Mouse (Mus musculus): Measurements from ENCODE around the gene Slc26a8. TPM values are rescaled to one million over a fixed set of nuclear protein-coding genes. Genes with fewer than 3 reads are reported as not detected.

Slc26a8 gene
- polyA plus RNA-seq, 1 experiment from 2014 or later: 0.22 TPM

GRCm38 (mm10) chr17:28622300-28622759, 67.7 kb downstream of the Slc26a8 start, which contains the start of gene Srpk1:
TSS of gene Srpk1 (minus strand) at chr17:28622709.
- Histone ChIP-seq H3K4me3 (peak within 1 kb of the TSS; percentile 92), H3K4me2 (peak within 1 kb of the TSS; percentile 95), H3K9me3 (replicated peaks) (no peaks in the 10 kb centered on the region), H3K27me3 (replicated peaks) (0 out of 2 replicates have a peak, but pooled peaks cover 2% of the 10 kb centered on the region), H3K9ac (peak within 1 kb of the TSS; percentile 97), H3K4me1 (replicated peaks) (peaks cover 20% of the 10 kb centered on the region), H3K27ac (ENCODE audit: poor library complexity, severe bottlenecking) (peak within 1 kb of the TSS; percentile 71), H3K36me3 (peaks cover 18% of the 10 kb centered on the region)
- under 1% methylated on average over 50 of the region's 53 CpGs for WGBS
- ATAC-seq (ENCODE audit: insufficient number of reproducible peaks, low FRiP score): peak; percentile 94

- peaks cover 18% of the 10 kb centered on the region for H3K36me3 ChIP-seq
- H3K4me3 ChIP-seq: peak overlapping the region; percentile 92
- H3K9ac ChIP-seq: peak overlapping the region; percentile 97
- peak overlapping the region; percentile 71 for H3K27ac ChIP-seq (ENCODE audit: poor library complexity, severe bottlenecking)
- H3K4me1 ChIP-seq (replicated peaks): peaks cover 20% of the 10 kb centered on the region
- H3K4me2 ChIP-seq: peak overlapping the region; percentile 95
- under 1% methylated on average over 71 of the region's 78 CpGs for WGBS
- H3K9me3 ChIP-seq (replicated peaks): no peaks in the 10 kb centered on the region
- no peaks in the 10 kb centered on the region for H3K27me3 ChIP-seq (replicated peaks)
- ATAC-seq (ENCODE audit: insufficient number of reproducible peaks, low FRiP score): peak; percentile 78
Measured at GRCm38 (mm10) chr17:28621381-28622299, 68.4 kb downstream of the Slc26a8 start.

DNA sequence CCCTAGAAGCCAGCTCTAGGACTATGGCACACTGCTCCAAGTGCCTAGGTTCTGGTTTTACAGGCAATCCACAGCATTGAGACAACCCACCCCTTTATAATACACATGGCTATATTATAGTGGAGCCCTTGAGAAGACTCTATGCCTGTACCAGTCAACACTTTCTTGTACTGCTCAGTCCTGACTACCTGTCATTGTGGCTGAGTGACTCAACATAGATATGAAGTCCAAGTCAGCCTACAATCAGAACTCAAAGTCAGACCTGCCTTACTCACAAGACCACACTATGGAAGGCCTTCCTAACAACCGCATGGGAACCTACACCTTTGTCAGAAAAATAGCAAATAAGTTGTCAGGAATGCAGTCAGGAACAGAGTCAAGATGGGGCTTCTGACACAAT, 71.3 kb downstream of the Slc26a8 start:
- ATAC-seq (ENCODE audit: insufficient number of reproducible peaks, low FRiP score): no peak
- peaks cover 35% of the 10 kb centered on the region for H3K36me3 ChIP-seq
- H3K4me3 ChIP-seq: no peak overlapping the region
- H3K9me3 ChIP-seq (replicated peaks): no peaks in the 10 kb centered on the region
- no peak overlapping the region for H3K9ac ChIP-seq
- H3K27me3 ChIP-seq (replicated peaks): no peaks in the 10 kb centered on the region
- no peak overlapping the region for H3K27ac ChIP-seq (ENCODE audit: poor library complexity, severe bottlenecking)
- H3K4me1 ChIP-seq (replicated peaks): peaks cover 20% of the 10 kb centered on the region
- no peak overlapping the region for H3K4me2 ChIP-seq
- 92% methylated on average over 1 of the region's 1 CpGs for WGBS

- Histone ChIP-seq H3K4me1 (replicated peaks) (peaks cover 20% of the 10 kb centered on the region), H3K4me2 (no peak overlapping the region), H3K9ac (no peak overlapping the region), H3K36me3 (peaks cover 35% of the 10 kb centered on the region), H3K27me3 (replicated peaks) (no peaks in the 10 kb centered on the region), H3K9me3 (replicated peaks) (no peaks in the 10 kb centered on the region), H3K27ac (ENCODE audit: poor library complexity, severe bottlenecking) (no peak overlapping the region), H3K4me3 (no peak overlapping the region)
- 65% methylated on average over 7 of the region's 7 CpGs for WGBS
- ATAC-seq (ENCODE audit: insufficient number of reproducible peaks, low FRiP score): no peak
Measured at GRCm38 (mm10) chr17:28618124-28618523, 71.9 kb downstream of the Slc26a8 start.

DNA sequence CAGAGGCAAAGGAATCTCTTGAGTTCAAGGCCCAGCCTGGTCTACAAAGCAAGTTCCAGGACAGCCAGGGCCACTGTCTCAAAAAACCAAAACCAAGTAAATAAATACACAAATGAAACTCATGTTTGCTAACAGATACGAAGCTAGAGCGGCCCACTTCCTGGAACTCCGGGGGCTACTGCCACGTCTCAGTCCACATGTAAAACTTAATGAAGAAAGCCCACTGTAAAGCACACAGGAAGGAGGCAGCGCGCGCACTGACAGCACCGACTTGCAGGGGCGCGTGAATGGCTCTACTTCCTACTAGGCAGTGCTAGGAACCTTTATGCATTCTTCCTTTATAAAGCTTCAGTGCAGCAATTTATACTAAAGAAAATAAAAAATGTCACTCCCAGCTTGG, 72.4 kb downstream of the Slc26a8 start:
- Histone ChIP-seq H3K27ac (ENCODE audit: poor library complexity, severe bottlenecking) (no peak overlapping the region), H3K36me3 (peaks cover 35% of the 10 kb centered on the region), H3K9ac (no peak overlapping the region), H3K4me2 (no peak overlapping the region), H3K4me1 (replicated peaks) (peaks cover 20% of the 10 kb centered on the region), H3K27me3 (replicated peaks) (no peaks in the 10 kb centered on the region), H3K4me3 (no peak overlapping the region), H3K9me3 (replicated peaks) (no peaks in the 10 kb centered on the region)
- no peak for ATAC-seq (ENCODE audit: insufficient number of reproducible peaks, low FRiP score)
- WGBS: 83% methylated on average over 10 of the region's 10 CpGs

DNA sequence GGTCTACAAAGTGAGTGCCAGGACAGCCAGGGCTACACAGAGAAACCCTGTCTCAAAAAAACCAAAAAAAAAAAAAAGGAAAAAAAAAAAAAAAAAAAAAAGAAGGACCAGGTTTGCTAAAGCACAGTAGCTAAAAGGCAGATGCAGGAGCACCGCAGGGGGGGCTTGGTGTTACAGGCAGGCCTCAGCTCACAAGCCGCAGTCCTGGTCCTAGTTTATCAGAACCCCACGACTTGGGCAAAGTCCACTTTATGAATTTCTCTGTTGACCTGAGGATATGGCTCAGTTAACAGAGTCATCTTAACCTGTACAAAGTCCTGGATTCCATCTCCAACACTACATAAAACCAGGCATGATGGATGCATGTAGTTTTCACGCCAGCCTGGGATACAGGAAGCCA, 74.7 kb downstream of the Slc26a8 start:
- Histone ChIP-seq H3K9me3 (replicated peaks) (no peaks in the 10 kb centered on the region), H3K4me1 (replicated peaks) (peaks cover 10% of the 10 kb centered on the region; the same call in 1 of the 2 replicates), H3K9ac (no peak overlapping the region), H3K36me3 (peaks cover 35% of the 10 kb centered on the region), H3K27me3 (replicated peaks) (no peaks in the 10 kb centered on the region), H3K27ac (ENCODE audit: poor library complexity, severe bottlenecking) (no peak overlapping the region), H3K4me3 (no peak overlapping the region), H3K4me2 (no peak overlapping the region)
- WGBS: 95% methylated on average over 4 of the region's 4 CpGs
- ATAC-seq (ENCODE audit: insufficient number of reproducible peaks, low FRiP score): no peak

DNA sequence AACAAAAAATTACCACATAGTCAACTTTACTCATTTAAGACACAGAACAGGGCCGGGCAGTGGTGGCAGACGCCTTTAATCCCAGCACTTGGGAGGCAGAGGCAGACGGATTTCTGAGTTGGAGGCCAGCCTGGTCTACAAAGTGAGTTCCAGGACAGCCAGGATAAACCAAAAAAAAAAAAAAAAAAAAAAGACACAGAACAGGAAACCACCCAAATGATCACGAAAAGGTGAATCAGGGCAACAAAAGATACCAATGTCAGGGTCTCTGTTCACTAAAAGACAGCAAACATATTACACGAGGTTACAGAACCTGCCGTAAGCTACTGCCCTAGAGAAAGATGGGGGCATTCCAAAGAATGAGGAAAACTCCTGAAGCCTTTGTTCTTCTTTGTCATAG, 76.9 kb downstream of the Slc26a8 start:
- Histone ChIP-seq H3K4me3 (no peak overlapping the region), H3K4me2 (no peak overlapping the region), H3K27me3 (replicated peaks) (no peaks in the 10 kb centered on the region), H3K9me3 (replicated peaks) (no peaks in the 10 kb centered on the region), H3K4me1 (replicated peaks) (peaks cover 7% of the 10 kb centered on the region; the same call in 1 of the 2 replicates), H3K27ac (ENCODE audit: poor library complexity, severe bottlenecking) (no peak overlapping the region), H3K36me3 (peaks cover 28% of the 10 kb centered on the region), H3K9ac (no peak overlapping the region)
- 76% methylated on average over 6 of the region's 6 CpGs for WGBS
- no peak for ATAC-seq (ENCODE audit: insufficient number of reproducible peaks, low FRiP score)

DNA sequence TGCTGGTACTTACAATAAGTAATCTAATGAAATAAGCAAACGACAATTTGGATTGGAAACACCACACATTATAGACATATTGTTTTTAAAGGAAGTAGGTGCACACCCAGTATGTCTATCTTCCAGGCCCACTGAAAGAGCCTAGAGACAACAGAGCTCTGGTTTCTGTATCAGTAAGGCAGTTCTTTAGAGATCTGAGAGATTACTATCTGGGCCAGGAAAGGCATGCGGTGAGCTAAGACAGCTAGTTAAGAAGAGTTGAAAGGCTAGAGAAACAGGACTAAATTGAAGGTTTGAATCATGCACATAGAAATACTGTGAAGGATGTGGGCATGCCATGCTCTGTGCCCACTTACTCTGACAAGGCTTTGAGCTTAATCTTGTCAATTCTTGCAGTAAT, 77.4 kb downstream of the Slc26a8 start:
- no peak for ATAC-seq (ENCODE audit: insufficient number of reproducible peaks, low FRiP score)
- H3K9ac ChIP-seq: no peak overlapping the region
- H3K4me1 ChIP-seq (replicated peaks): peaks cover 5% of the 10 kb centered on the region; the same call in 1 of the 2 replicates
- H3K27ac ChIP-seq (ENCODE audit: poor library complexity, severe bottlenecking): no peak overlapping the region
- 54% methylated on average over 2 of the region's 2 CpGs for WGBS
- H3K9me3 ChIP-seq (replicated peaks): no peaks in the 10 kb centered on the region
- no peaks in the 10 kb centered on the region for H3K27me3 ChIP-seq (replicated peaks)
- H3K36me3 ChIP-seq: peaks cover 33% of the 10 kb centered on the region
- no peak overlapping the region for H3K4me3 ChIP-seq
- no peak overlapping the region for H3K4me2 ChIP-seq

- ATAC-seq (ENCODE audit: insufficient number of reproducible peaks, low FRiP score): no peak
- H3K36me3 ChIP-seq: peaks cover 42% of the 10 kb centered on the region
- no peak overlapping the region for H3K9ac ChIP-seq
- no peaks in the 10 kb centered on the region for H3K9me3 ChIP-seq (replicated peaks)
- no peak overlapping the region for H3K27ac ChIP-seq (ENCODE audit: poor library complexity, severe bottlenecking)
- no peaks in the 10 kb centered on the region for H3K27me3 ChIP-seq (replicated peaks)
- no peak overlapping the region for H3K4me3 ChIP-seq
- 77% methylated on average over 3 of the region's 3 CpGs for WGBS
- H3K4me1 ChIP-seq (replicated peaks): 0 out of 2 replicates have a peak, but pooled peaks cover 4% of the 10 kb centered on the region
- H3K4me2 ChIP-seq: no peak overlapping the region
Measured at GRCm38 (mm10) chr17:28609543-28609942, 80.5 kb downstream of the Slc26a8 start.

DNA sequence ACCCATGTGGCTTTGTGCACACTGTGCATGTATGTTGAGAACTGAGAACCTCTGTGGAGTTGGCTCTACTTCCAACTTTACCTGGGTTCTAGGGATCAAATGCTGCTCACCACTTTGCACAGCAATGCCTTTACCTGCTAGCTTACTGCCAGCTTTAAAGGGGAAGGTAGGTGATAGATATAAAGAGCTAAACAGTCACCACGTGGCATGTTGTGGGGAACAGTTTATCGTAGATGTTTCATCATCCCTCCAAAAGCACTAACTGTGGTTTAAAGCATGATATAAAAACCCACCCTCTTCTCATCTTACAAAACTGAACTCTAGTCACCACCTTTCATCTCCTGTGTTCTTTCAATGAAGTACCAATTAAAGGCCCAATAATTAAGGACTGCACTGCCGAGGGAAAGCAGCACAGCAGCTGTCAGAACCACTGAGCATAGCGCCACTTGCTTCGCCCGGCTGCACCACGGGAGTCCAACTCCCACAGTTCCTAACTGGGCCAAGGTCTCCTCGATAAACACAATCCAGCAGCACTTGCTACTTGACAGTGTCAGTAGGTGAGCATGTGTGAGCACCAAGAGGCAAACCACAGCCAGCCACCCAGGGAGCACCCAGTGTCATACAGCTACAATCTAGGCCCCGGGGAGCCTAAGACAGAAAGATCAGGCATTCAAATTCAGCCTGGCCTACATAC, 88.3 kb downstream of the Slc26a8 start:
- 91% methylated on average over 9 of the region's 9 CpGs for WGBS
- peaks cover 86% of the 10 kb centered on the region for H3K36me3 ChIP-seq
- no peak overlapping the region for H3K4me3 ChIP-seq
- no peak for ATAC-seq (ENCODE audit: insufficient number of reproducible peaks, low FRiP score)
- H3K9ac ChIP-seq: no peak overlapping the region
- no peak overlapping the region for H3K4me2 ChIP-seq
- H3K27ac ChIP-seq (ENCODE audit: poor library complexity, severe bottlenecking): no peak overlapping the region
- H3K9me3 ChIP-seq (replicated peaks): no peaks in the 10 kb centered on the region
- H3K27me3 ChIP-seq (replicated peaks): no peaks in the 10 kb centered on the region
- H3K4me1 ChIP-seq (replicated peaks): no peaks in the 10 kb centered on the region

- Histone ChIP-seq H3K9ac (no peak overlapping the region), H3K4me3 (no peak overlapping the region), H3K27ac (ENCODE audit: poor library complexity, severe bottlenecking) (no peak overlapping the region), H3K36me3 (peaks cover 89% of the 10 kb centered on the region), H3K4me1 (replicated peaks) (no peaks in the 10 kb centered on the region), H3K27me3 (replicated peaks) (no peaks in the 10 kb centered on the region), H3K4me2 (no peak overlapping the region), H3K9me3 (replicated peaks) (no peaks in the 10 kb centered on the region)
- WGBS: 78% methylated on average over 5 of the region's 5 CpGs
- ATAC-seq (ENCODE audit: insufficient number of reproducible peaks, low FRiP score): no peak
Measured at GRCm38 (mm10) chr17:28600780-28601179, 89.3 kb downstream of the Slc26a8 start.
